Mouse (Mus musculus) forebrain, postnatal 0 days (tissue): ENCODE measurements around the gene Mrpl35. TPM values are rescaled to one million over a fixed set of nuclear protein-coding genes. Genes with fewer than 3 reads are reported as not detected.
A peak's percentile ranks its signal among the peaks of the same experiment; 100 is the strongest.

Source experiments
- ATAC-seq: fragments of 200-750 bp; cut with Nextera tagmentation; 2 replicates; pipeline ENCODE4 v1.8.0; 2017; ENCODE audit warnings: mild to moderate bottlenecking, moderate library complexity
- DNase-seq: peaks from one replicate; pipeline ENCODE4 v3.0.0-alpha.2; 2015
- H3K27ac ChIP-seq: fragments of 300-500 bp; sonication (generic); 2 replicates; pipeline ENCODE4 v1.5.1; 2014; ENCODE audit warnings: low read depth, mild to moderate bottlenecking, antibody characterized with exemption, low read length, moderate library complexity, mixed read lengths
- H3K27me3 ChIP-seq: fragments of 300-500 bp; sonication (generic); 2 replicates; pipeline ENCODE4 v1.6.1; 2014; ENCODE audit warnings: mild to moderate bottlenecking, low read length, mixed read lengths; ENCODE audit not compliant: insufficient read depth
- H3K36me3 ChIP-seq: fragments of 300-500 bp; sonication (generic); 2 replicates; pipeline ENCODE4 v1.6.1; 2014; ENCODE audit warnings: mild to moderate bottlenecking, moderate library complexity; ENCODE audit not compliant: insufficient read depth
- H3K4me1 ChIP-seq: fragments of 300-500 bp; sonication (generic); 2 replicates; pipeline ENCODE4 v1.6.1; 2014; ENCODE audit warnings: antibody characterized with exemption; ENCODE audit not compliant: insufficient read depth
- H3K4me2 ChIP-seq: fragments of 300-500 bp; sonication (generic); 2 replicates; pipeline ENCODE4 v1.6.1; 2014; ENCODE audit warnings: low read depth, mild to moderate bottlenecking, moderate library complexity
- H3K4me3 ChIP-seq: fragments of 300-500 bp; sonication (generic); 2 replicates; pipeline ENCODE4 v1.5.1; 2014; ENCODE audit warnings: low read depth, low read length, mixed read lengths
- H3K9ac ChIP-seq: fragments of 300-500 bp; sonication (generic); 2 replicates; pipeline ENCODE4 v1.6.1; 2014; ENCODE audit warnings: mild to moderate bottlenecking
- H3K9me3 ChIP-seq: fragments of 300-500 bp; sonication (generic); 2 replicates; pipeline ENCODE4 v1.6.1; 2016; ENCODE audit warnings: low read length
- CTCF ChIP-seq: sonication (generic); IDR thresholded peaks from 2 replicates; pipeline ENCODE4 v1.5.1; 2016; ENCODE audit warnings: antibody characterized with exemption, control low read depth, low read depth
- WGBS: fragments of 180-500 bp; shearing (Covaris S2); extraction: QIAGEN DNeasy Blood & Tissue Kit; methylation state at CpG from one replicate; pipeline ENCODE4 v1.1.7; 2014; 5-methylcytosine and 5-hydroxymethylcytosine counted together
- polyA plus RNA-seq: library from polyadenylated mRNA; unstranded; fragments of >200 nt; fragmentation: Nextera tagmentation; extraction: Ambion mirVana; gene quantifications from 2 replicates; pipeline ENCODE4 v1.2.1, GENCODE M21; 2015
- total RNA-seq: library from RNA; depleted of rRNA; stranded (reverse); fragments of >200 nt; gene quantifications from 2 replicates; pipeline ENCODE4 v1.2.3, GENCODE M21; 2014

Mrpl35 gene
- total and polyA plus RNA-seq, 2 experiments from 2014 or later, result 9.4 to 55.7 TPM

- 0 out of 2 replicates have a peak, but pooled peaks cover 12% of the 10 kb centered on the region for H3K36me3 ChIP-seq
- ATAC-seq, result no peak
Measured at GRCm38 (mm10) chr6:71836811-71837210, 10.0 kb upstream of the Mrpl35 start.

GRCm38 (mm10) chr6:71831581-71831960 lies 4.8 kb upstream of the Mrpl35 start:
- 3% methylated on average over 20 of the region's 21 CpGs for WGBS
- Histone ChIP-seq H3K4me1 (peaks cover 15% of the 10 kb centered on the region), H3K4me3 (peak overlapping the region; percentile 98), H3K36me3 (0 out of 2 replicates have a peak, but pooled peaks cover 11% of the 10 kb centered on the region), H3K9ac (peak overlapping the region; percentile 94), H3K9me3 (no peaks in the 10 kb centered on the region), H3K27me3 (no peaks in the 10 kb centered on the region), H3K4me2 (peak overlapping the region; percentile 58), H3K27ac (peak overlapping the region; percentile 96)
- DNase-seq, result peak; percentile 97
- peak; percentile 99 for ATAC-seq
- no peak for TF ChIP-seq CTCF

More at GRCm38 (mm10) chr6:71836811-71837210, 10.0 kb upstream of the Mrpl35 start:
- no peak for DNase-seq
- Histone ChIP-seq H3K27me3 (no peaks in the 10 kb centered on the region), H3K9me3 (no peaks in the 10 kb centered on the region), H3K4me2 (no peak overlapping the region), H3K9ac (no peak overlapping the region), H3K4me1 (peaks cover 10% of the 10 kb centered on the region), H3K4me3 (no peak overlapping the region), H3K27ac (no peak overlapping the region)
- no peak for TF ChIP-seq CTCF
- 77% methylated on average over 2 of the region's 2 CpGs for WGBS

- peak within 1 kb of the TSS; percentile 98 for H3K4me3 ChIP-seq
- WGBS, result 4% methylated on average over 64 of the region's 64 CpGs
- ATAC-seq, result peak; percentile 98
Measured at GRCm38 (mm10) chr6:71830690-71831580, 4.2 kb upstream of the Mrpl35 start, which contains the start of gene Immt. Immt (plus strand) TSS chr6:71831331.

GRCm38 (mm10) chr6:71829768-71830167 lies 3.0 kb upstream of the Mrpl35 start:
- ATAC-seq (no peak), DNase-seq (no peak)
- Histone ChIP-seq H3K27ac (no peak overlapping the region), H3K4me3 (no peak overlapping the region), H3K27me3 (no peaks in the 10 kb centered on the region), H3K9me3 (no peaks in the 10 kb centered on the region), H3K9ac (no peak overlapping the region), H3K4me2 (no peak overlapping the region), H3K36me3 (no peaks in the 10 kb centered on the region), H3K4me1 (peaks cover 15% of the 10 kb centered on the region)
- 88% methylated on average over 9 of the region's 9 CpGs for WGBS
- TF ChIP-seq CTCF, result no peak

More at GRCm38 (mm10) chr6:71830690-71831580, 4.2 kb upstream of the Mrpl35 start, which contains the start of gene Immt:
- Histone ChIP-seq H3K9ac (peak within 1 kb of the TSS; percentile 94), H3K9me3 (no peaks in the 10 kb centered on the region), H3K4me1 (peaks cover 15% of the 10 kb centered on the region), H3K36me3 (0 out of 2 replicates have a peak, but pooled peaks cover 5% of the 10 kb centered on the region), H3K27me3 (no peaks in the 10 kb centered on the region), H3K4me2 (peak within 1 kb of the TSS; percentile 58), H3K27ac (peak within 1 kb of the TSS; percentile 96)
- TF ChIP-seq CTCF, result peak; percentile 53
- DNase-seq, result peak; percentile 97

- Histone ChIP-seq H3K36me3 (no peaks in the 10 kb centered on the region), H3K27ac (no peak overlapping the region), H3K27me3 (no peaks in the 10 kb centered on the region), H3K9me3 (no peaks in the 10 kb centered on the region), H3K4me2 (peak overlapping the region; percentile 71), H3K9ac (no peak overlapping the region), H3K4me3 (peak overlapping the region; percentile 79), H3K4me1 (no peaks in the 10 kb centered on the region; the same call in 1 of the 2 replicates)
- TF ChIP-seq CTCF, result no peak
- DNase-seq (no peak), ATAC-seq (no peak)
- 37% methylated on average over 3 of the region's 3 CpGs for WGBS
Measured at GRCm38 (mm10) chr6:71823961-71824360, 2.8 kb downstream of the Mrpl35 start.

- Histone ChIP-seq H3K9me3 (no peaks in the 10 kb centered on the region), H3K36me3 (0 out of 2 replicates have a peak, but pooled peaks cover 2% of the 10 kb centered on the region), H3K27ac (peak overlapping the region; percentile 66; the same call in 1 of the 2 replicates), H3K27me3 (no peaks in the 10 kb centered on the region), H3K4me1 (no peaks in the 10 kb centered on the region; the same call in 1 of the 2 replicates), H3K9ac (peak overlapping the region; percentile 65), H3K4me3 (peak overlapping the region; percentile 79), H3K4me2 (peak overlapping the region; percentile 71)
- TF ChIP-seq CTCF, result no peak
- DNase-seq, result peak; percentile 89
- ATAC-seq, result peak; percentile 95
- under 1% methylated on average over 19 of the region's 19 CpGs for WGBS
Measured at GRCm38 (mm10) chr6:71823488-71823887, 3.3 kb downstream of the Mrpl35 start.

- no peak for TF ChIP-seq CTCF
- no peaks in the 10 kb centered on the region for H3K27me3 ChIP-seq
- H3K9ac ChIP-seq, result peak overlapping the region; percentile 65
- H3K4me3 ChIP-seq, result peak overlapping the region; percentile 79
- no peaks in the 10 kb centered on the region for H3K9me3 ChIP-seq
- ATAC-seq (peak; percentile 40), DNase-seq (peak; percentile 16)
- 0 out of 2 replicates have a peak overlapping the region, but pooled peaks have one; percentile 66 for H3K27ac ChIP-seq
- peak overlapping the region; percentile 71 for H3K4me2 ChIP-seq
- peaks cover 6% of the 10 kb centered on the region for H3K36me3 ChIP-seq
- H3K4me1 ChIP-seq, result no peaks in the 10 kb centered on the region; the same call in 1 of the 2 replicates
- 1% methylated on average over 7 of the region's 7 CpGs for WGBS
Measured at GRCm38 (mm10) chr6:71823085-71823484, 3.7 kb downstream of the Mrpl35 start.
